Mouse (Mus musculus): ENCODE results near the gene Angptl8.

- TF ChIP-seq CTCF (IDR thresholded peaks at IDR 0.05; ENCODE audit: borderline replicate concordance, insufficient read depth, low read depth, low read length): no peak
- no peak for TF ChIP-seq POLR2A (IDR thresholded peaks at IDR 0.05; ENCODE audit: borderline replicate concordance, insufficient read depth, low read length)
These were observed 24.3 kb downstream of the Angptl8 start for GRCm38 (mm10) chr9:21859606-21860005.

Measured in cerebellum, adult 2 months (tissue).